In the genomic region with DNA sequence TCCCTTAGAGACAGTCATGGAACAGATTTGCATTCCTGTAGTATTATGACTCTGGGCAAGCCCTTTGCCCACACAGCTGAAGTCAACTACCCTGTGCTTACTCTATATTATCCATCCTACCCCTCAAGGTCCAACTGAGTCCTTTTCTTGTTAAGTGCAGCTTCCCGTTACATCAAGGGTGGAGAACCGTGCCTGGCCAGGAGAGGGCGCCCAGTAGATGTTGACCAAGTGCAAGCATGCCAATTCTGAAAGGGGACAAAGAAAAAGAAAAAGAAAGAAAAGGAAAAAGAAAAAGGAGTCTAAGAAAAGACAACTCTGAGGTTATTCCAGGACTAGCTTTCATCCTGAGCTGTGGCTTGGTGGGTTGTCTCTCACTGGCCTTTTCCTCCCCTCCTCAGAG, we compare ENCODE assay signal across 8 mouse cellular contexts.
DNase-seq lines count a peak whose midpoint lies in the region; ATAC-seq and TF ChIP-seq lines count a peak whose summit lies in the region.

No protein-coding gene starts in this region.

- peak; percentile 72; the same call in 1 of the 2 replicates for TF ChIP-seq CTCF in spleen, adult 2 months (IDR thresholded peaks at IDR 0.05; ENCODE audit: extremely low read depth, insufficient read depth, insufficient read length, insufficient replicate concordance)

- peaks cover 4% of the 10 kb centered on the region; the same call in 1 of the 2 replicates for H3K36me3 ChIP-seq in spleen, adult 2 months (ENCODE audit: control insufficient read depth, insufficient read depth, low read length)

- H3K27ac ChIP-seq in spleen, adult 2 months (ENCODE audit: insufficient read depth, low read length): no peak overlapping the region

- ATAC-seq in CD4-positive, CD25-positive, alpha-beta regulatory T cell, adult 4 months: no peak

- no peaks in the 10 kb centered on the region for H3K27me3 ChIP-seq in spleen, adult 2 months (ENCODE audit: control insufficient read depth, insufficient read depth, low read length)

- peak; percentile 73 for DNase-seq in CD4-positive, CD25-positive, alpha-beta regulatory T cell, adult 2 months (ENCODE audit: low read depth, low spot score)
- peak; percentile 60 for DNase-seq in MN1 (ENCODE audit: low spot score)
- DNase-seq in cerebellum, adult 9-11 months: peak; percentile 67
- DNase-seq in gastrocnemius, adult 8-10 months (ENCODE audit: low spot score in 2 of 2): peak; percentile 33 to 48
- DNase-seq in layer of hippocampus, adult 8-10 months (ENCODE audit: low spot score in 2 of 2): peak; percentile 63 to 82
- DNase-seq in lung, postnatal 14 days: peak; percentile 85
- peak; percentile 30 to 66 for DNase-seq in spleen, adult 2 months (ENCODE audit: low read depth in 1 of 2, low spot score in 2 of 2)

- peaks cover 5% of the 10 kb centered on the region; the same call in 1 of the 2 replicates for H3K4me1 ChIP-seq in spleen, adult 2 months (ENCODE audit: control insufficient read depth, insufficient read depth, insufficient read length)

- 13% methylated on average over 3 of the region's 3 CpGs for WGBS in spleen, adult 2 months

- H3K4me3 ChIP-seq in spleen, adult 2 months (ENCODE audit: extremely low read depth, insufficient read depth, insufficient read length): no peak overlapping the region

- no peak for TF ChIP-seq POLR2A in spleen, adult 2 months (IDR thresholded peaks at IDR 0.05; ENCODE audit: low read depth, low read length)
